Mouse (Mus musculus) limb, embryonic 14.5 days (tissue): ENCODE measurements around the gene Plcl2. TPM values are rescaled to one million over a fixed set of nuclear protein-coding genes. Genes with fewer than 3 reads are reported as not detected.

Experiments
- ATAC-seq: fragments of 200-750 bp; cut with Nextera tagmentation; 2 replicates; pipeline ENCODE4 v1.8.0; 2017; ENCODE audit warnings: low read depth, moderate number of reproducible peaks, moderate TSS enrichment; ENCODE audit not compliant: low FRiP score
- DNase-seq: peaks from one replicate; pipeline ENCODE4 v3.0.0-alpha.2; 2015; ENCODE audit warnings: low spot score
- H3K27ac ChIP-seq: fragments of 300-500 bp; sonication (generic); replicated peaks from 2 replicates; pipeline ENCODE4 v1.5.1; 2014; ENCODE audit warnings: low read depth, mild to moderate bottlenecking, low read length, moderate library complexity, mixed read lengths
- H3K27me3 ChIP-seq: fragments of 300-500 bp; sonication (generic); 2 replicates; pipeline ENCODE4 v1.6.1; 2014; ENCODE audit warnings: low read length, mixed read lengths; ENCODE audit not compliant: control insufficient read depth, insufficient read depth
- H3K36me3 ChIP-seq: fragments of 300-500 bp; sonication (generic); 2 replicates; pipeline ENCODE4 v1.6.1; 2014; ENCODE audit warnings: mild to moderate bottlenecking, low read length, moderate library complexity, mixed read lengths; ENCODE audit not compliant: control insufficient read depth, insufficient read depth
- H3K4me1 ChIP-seq: fragments of 300-500 bp; sonication (generic); 2 replicates; pipeline ENCODE4 v1.6.1; 2014; ENCODE audit warnings: antibody characterized with exemption, low read length, mixed read lengths; ENCODE audit not compliant: control insufficient read depth, insufficient read depth
- H3K4me2 ChIP-seq: fragments of 300-500 bp; sonication (generic); replicated peaks from 2 replicates; pipeline ENCODE4 v1.6.1; 2014; ENCODE audit warnings: low read depth, mild to moderate bottlenecking, low read length, moderate library complexity; ENCODE audit not compliant: severe bottlenecking
- H3K4me3 ChIP-seq: fragments of 300-500 bp; sonication (generic); replicated peaks from 2 replicates; pipeline ENCODE4 v1.5.1; 2014; ENCODE audit warnings: low read length
- H3K9ac ChIP-seq: fragments of 300-500 bp; sonication (generic); 2 replicates; pipeline ENCODE4 v1.6.1; 2014; ENCODE audit warnings: mild to moderate bottlenecking, low read depth, low read length, moderate library complexity; ENCODE audit not compliant: severe bottlenecking
- H3K9me3 ChIP-seq: fragments of 300-500 bp; sonication (generic); 2 replicates; pipeline ENCODE4 v1.6.1; 2016; ENCODE audit warnings: low read length; ENCODE audit not compliant: control insufficient read depth
- POLR2A ChIP-seq: fragments of 200-500 bp; IDR thresholded peaks from 2 replicates; pipeline ENCODE4 v1.8.0; 2012; ENCODE audit warnings: inconsistent platforms, mild to moderate bottlenecking, moderate library complexity, borderline replicate concordance; ENCODE audit not compliant: insufficient read depth, insufficient read length; ENCODE audit errors: extremely low read depth
- WGBS: fragments of 180-500 bp; shearing (Covaris S2); extraction: QIAGEN DNeasy Blood & Tissue Kit; methylation state at CpG from one replicate; pipeline ENCODE4 v1.1.7; 2014; 5-methylcytosine and 5-hydroxymethylcytosine counted together
- polyA plus RNA-seq, 2 experiments: library from polyadenylated mRNA; depleted of rRNA in 1 of 2; stranded (reverse) in 1 of 2; unstranded in 1 of 2; fragments of >200 nt; fragmentation: Nextera tagmentation in 1 of 2; extraction: Ambion mirVana in 1 of 2; gene quantifications; 2 replicates each; pipeline versions ENCODE4 v1.2.1 to v1.2.3; 2012 to 2014

Gene Plcl2
- polyA plus RNA-seq, 2 experiments = 4.9 to 6.7 TPM

GRCm38 (mm10) chr17:50508775-50509250 is 390 bp upstream of the Plcl2 start:
- Histone ChIP-seq H3K27me3 (peaks cover 5% of the 10 kb centered on the region; the same call in 1 of the 2 replicates), H3K9ac (peak overlapping the region; percentile 93), H3K27ac (peak overlapping the region; percentile 82), H3K4me1 (peaks cover 8% of the 10 kb centered on the region), H3K9me3 (no peaks in the 10 kb centered on the region), H3K4me2 (peak overlapping the region; percentile 71), H3K4me3 (peak overlapping the region; percentile 86), H3K36me3 (no peaks in the 10 kb centered on the region)
- WGBS = under 1% methylated on average over 28 of the region's 72 CpGs
- peak; percentile 26 for DNase-seq
- TF ChIP-seq POLR2A = no peak
- ATAC-seq = peak; percentile 62

- DNase-seq (no peak), ATAC-seq (no peak)
- Histone ChIP-seq H3K9ac (peak overlapping the region; percentile 93), H3K4me3 (peak overlapping the region; percentile 86), H3K27ac (no peak overlapping the region), H3K4me1 (peaks cover 8% of the 10 kb centered on the region), H3K36me3 (no peaks in the 10 kb centered on the region), H3K4me2 (peak overlapping the region; percentile 71), H3K9me3 (no peaks in the 10 kb centered on the region), H3K27me3 (peaks cover 5% of the 10 kb centered on the region; the same call in 1 of the 2 replicates)
- TF ChIP-seq POLR2A = no peak
- WGBS = 41% methylated on average over 2 of the region's 2 CpGs
These were observed 1.1 kb downstream of the Plcl2 start for GRCm38 (mm10) chr17:50510279-50510678.

GRCm38 (mm10) chr17:50510741-50511140 is 1.5 kb downstream of the Plcl2 start:
- no peak for DNase-seq
- ATAC-seq = no peak
- peak overlapping the region; percentile 71 for H3K4me2 ChIP-seq
- peak overlapping the region; percentile 7; the same call in 1 of the 2 replicates for H3K4me3 ChIP-seq
- TF ChIP-seq POLR2A = no peak
- no peak overlapping the region for H3K9ac ChIP-seq
- H3K36me3 ChIP-seq = no peaks in the 10 kb centered on the region
- 84% methylated on average over 1 of the region's 1 CpGs for WGBS
- H3K4me1 ChIP-seq = peaks cover 8% of the 10 kb centered on the region
- no peaks in the 10 kb centered on the region for H3K9me3 ChIP-seq
- H3K27me3 ChIP-seq = peaks cover 5% of the 10 kb centered on the region; the same call in 1 of the 2 replicates
- no peak overlapping the region for H3K27ac ChIP-seq

GRCm38 (mm10) chr17:50512222-50512621 is 3.0 kb downstream of the Plcl2 start:
- ATAC-seq (no peak), DNase-seq (no peak)
- Histone ChIP-seq H3K27ac (no peak overlapping the region), H3K4me3 (no peak overlapping the region), H3K36me3 (no peaks in the 10 kb centered on the region), H3K27me3 (peaks cover 5% of the 10 kb centered on the region; the same call in 1 of the 2 replicates), H3K9ac (no peak overlapping the region), H3K9me3 (no peaks in the 10 kb centered on the region), H3K4me1 (peaks cover 8% of the 10 kb centered on the region), H3K4me2 (no peak overlapping the region)
- no peak for TF ChIP-seq POLR2A
- WGBS = 88% methylated on average over 5 of the region's 5 CpGs

- Histone ChIP-seq H3K36me3 (no peaks in the 10 kb centered on the region), H3K9ac (no peak overlapping the region), H3K27me3 (peaks cover 5% of the 10 kb centered on the region; the same call in 1 of the 2 replicates), H3K4me1 (peaks cover 8% of the 10 kb centered on the region), H3K4me2 (no peak overlapping the region), H3K9me3 (no peaks in the 10 kb centered on the region), H3K27ac (no peak overlapping the region), H3K4me3 (no peak overlapping the region)
- TF ChIP-seq POLR2A = no peak
- ATAC-seq = no peak
- WGBS = 88% methylated on average over 7 of the region's 7 CpGs
- no peak for DNase-seq
These were observed 3.6 kb downstream of the Plcl2 start for GRCm38 (mm10) chr17:50512841-50513240.
